Comparison of ENCODE assay signal across 9 mouse cellular contexts in the genomic region with DNA sequence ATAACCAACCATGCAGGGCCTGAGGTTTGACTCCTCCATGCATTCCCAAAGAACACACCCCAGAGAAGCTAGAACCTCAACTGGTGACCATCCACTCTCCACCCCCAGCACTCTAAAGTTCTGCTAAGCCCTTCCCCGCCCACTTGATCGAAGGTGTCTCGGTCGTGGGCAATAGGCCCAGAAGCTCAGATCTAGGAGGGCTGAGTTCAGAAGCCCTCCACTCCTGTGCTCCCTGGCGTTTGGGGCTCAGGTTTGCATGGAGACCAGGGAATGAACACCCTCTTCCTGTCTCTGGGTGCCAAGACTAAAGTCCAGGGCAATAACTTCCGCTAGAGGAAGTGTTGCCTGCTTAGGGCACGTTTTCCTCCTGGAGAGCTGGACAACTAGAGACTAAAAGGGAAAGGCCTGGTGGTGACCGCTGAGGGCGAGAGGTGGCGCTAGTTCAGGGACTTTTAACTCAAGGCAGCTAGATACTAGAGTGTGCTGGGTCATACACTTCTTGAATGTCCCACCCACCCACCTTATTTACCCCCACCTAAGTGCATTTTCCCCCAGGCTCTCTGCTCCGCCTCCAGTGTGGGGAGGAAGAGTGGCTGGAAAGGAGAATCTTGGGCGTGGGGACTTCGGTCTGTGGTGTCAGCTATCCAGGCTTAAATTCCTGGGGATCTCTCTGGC. TPM values are rescaled to one million over a fixed set of nuclear protein-coding genes. Genes with fewer than 3 reads are reported as not detected.
DNase-seq lines count a peak whose midpoint lies in the region; ATAC-seq lines count a peak whose summit lies in the region.
"Had no signal": no experiment of that assay in that cellular context is flagged by ENCODE, and none has a peak within 500 bp of the region (broad histone marks: within the 10 kb centered on the region; RNA-seq: fewer than 3 reads in every experiment).

No protein-coding gene starts in this region.

- H3K27ac ChIP-seq in heart, embryonic 13.5 days (replicated peaks) = no peak overlapping the region
- no peak overlapping the region for H3K27ac ChIP-seq in heart, embryonic 14.5 days (replicated peaks in 1 of 2; ENCODE audit: control insufficient read depth in 1 of 2, insufficient read depth in 1 of 2, low read depth in 2 of 2, low read length in 2 of 2)
- H3K27ac ChIP-seq in liver, embryonic 12.5 days = no peak overlapping the region

- WGBS in heart, embryonic 13.5 days = 5% methylated on average over 13 of the region's 13 CpGs
- WGBS in heart, embryonic 14.5 days = 4% methylated on average over 13 of the region's 13 CpGs
- WGBS in liver, embryonic 12.5 days (ENCODE audit: insufficient replicate concordance) = 5% methylated on average over 13 of the region's 13 CpGs

- ATAC-seq in heart, embryonic 13.5 days (ENCODE audit: extremely low read depth, insufficient number of reproducible peaks, low FRiP score, low TSS enrichment) = no peak
- ATAC-seq in heart, embryonic 14.5 days (ENCODE audit: insufficient number of reproducible peaks, insufficient read depth, low FRiP score, low read depth) = no peak
- ATAC-seq in liver, embryonic 12.5 days = peak; percentile 47; the same call in 1 of the 2 replicates

- intact Hi-C loops in heart, postnatal 36 days (cut with DNase I) = no loop called here

- H3K4me3 ChIP-seq in heart, embryonic 13.5 days = peak overlapping the region; percentile 33
- H3K4me3 ChIP-seq in heart, embryonic 14.5 days (ENCODE audit: control insufficient read depth in 1 of 2, insufficient read depth in 1 of 2, low read depth in 1 of 2, low read length in 2 of 2) = peak overlapping the region in 1 of 2 experiments; percentile 31; a peak in 2 of 4 replicates
- 0 out of 2 replicates have a peak overlapping the region, but pooled peaks have one; percentile 8 for H3K4me3 ChIP-seq in liver, embryonic 12.5 days

- peak overlapping the region; percentile 61 for H3K4me2 ChIP-seq in heart, embryonic 13.5 days
- H3K4me2 ChIP-seq in heart, embryonic 14.5 days (ENCODE audit: low read length) = peak overlapping the region; percentile 67
- peak overlapping the region; percentile 30 for H3K4me2 ChIP-seq in liver, embryonic 12.5 days

- no peaks in the 10 kb centered on the region for H3K9me3 ChIP-seq in heart, embryonic 13.5 days
- H3K9me3 ChIP-seq in heart, embryonic 14.5 days (ENCODE audit: control insufficient read depth, low read length) = no peaks in the 10 kb centered on the region
- no peaks in the 10 kb centered on the region for H3K9me3 ChIP-seq in liver, embryonic 12.5 days (replicated peaks)

- no peak for DNase-seq in heart, postnatal 36 days
- DNase-seq in cerebellum, adult 9-10 months = peak; percentile 93
- peak; percentile 88 for DNase-seq in retina, postnatal 1 day
- DNase-seq in layer of hippocampus, postnatal 36 days = no peak
- DNase-seq in urinary bladder, postnatal 25 days (ENCODE audit: low spot score) = no peak

- peaks cover 99% of the 10 kb centered on the region for H3K27me3 ChIP-seq in heart, embryonic 13.5 days (replicated peaks)
- peaks cover 96% of the 10 kb centered on the region for H3K27me3 ChIP-seq in heart, embryonic 14.5 days (ENCODE audit: control insufficient read depth, insufficient read depth, low read length)
- H3K27me3 ChIP-seq in liver, embryonic 12.5 days (replicated peaks) = peaks cover 97% of the 10 kb centered on the region

- H3K9ac ChIP-seq in heart, embryonic 13.5 days = no peak overlapping the region
- H3K9ac ChIP-seq in heart, embryonic 14.5 days (ENCODE audit: low read length) = no peak overlapping the region
- H3K9ac ChIP-seq in liver, embryonic 12.5 days = no peak overlapping the region

- H3K36me3 ChIP-seq in heart, embryonic 13.5 days = no peaks in the 10 kb centered on the region
- no peaks in the 10 kb centered on the region for H3K36me3 ChIP-seq in heart, embryonic 14.5 days (ENCODE audit: control insufficient read depth, insufficient read depth, low read length)
- H3K36me3 ChIP-seq in liver, embryonic 12.5 days = no peaks in the 10 kb centered on the region

- peaks cover 30% of the 10 kb centered on the region for H3K4me1 ChIP-seq in heart, embryonic 13.5 days
- peaks cover 5 to 19% of the 10 kb centered on the region in 2 experiments; a peak in 3 of 4 replicates for H3K4me1 ChIP-seq in heart, embryonic 14.5 days (ENCODE audit: control insufficient read depth in 2 of 2, insufficient read depth in 2 of 2, low read length in 2 of 2)
- peaks cover 3% of the 10 kb centered on the region; the same call in 1 of the 2 replicates for H3K4me1 ChIP-seq in liver, embryonic 12.5 days

RNA-seq across cellular contexts. Expression of a gene that starts 18.8 kb away (rescaled TPM):
- 0.09 and 0.19 TPM in 2 replicates for polyA plus RNA-seq in heart, embryonic 13.5 days (2015; fragmentation: Nextera tagmentation; extraction: Ambion mirVana)
- total RNA-seq in heart, postnatal 36 days (2021) = not detected
- 0.12 and 0.23 TPM in 2 replicates for polyA plus RNA-seq in heart, embryonic 14.5 days (2014; fragmentation: Nextera tagmentation; extraction: Ambion mirVana)
- polyA plus RNA-seq in liver, embryonic 12.5 days (2016; fragmentation: Nextera tagmentation; extraction: Ambion mirVana) = 0.05 TPM in 1 of 2 replicates, not detected in the other
- 1 to 10 TPM; 8.9 to 9.4 TPM for total RNA-seq in layer of hippocampus, postnatal 36 days (2021)
- polyA plus RNA-seq: gonadal fat pad, adult 2 months had no signal

Comparison
In these comparisons a context has a peak if more than half of its experiments do, and no peak if none do; other contexts are left out.
1. DNase-seq: peak in cerebellum, adult 9-10 months (single experiment) and retina, postnatal 1 day (single experiment); none in heart, postnatal 36 days (0 of 2), layer of hippocampus, postnatal 36 days (0 of 2) and urinary bladder, postnatal 25 days (single experiment).
2. Peak in every context shown above with its lines, with median percentiles within 50 percentile points of each other: H3K4me2 ChIP-seq.